8 mouse cellular contexts compared by ENCODE assay signal in the genomic region with DNA sequence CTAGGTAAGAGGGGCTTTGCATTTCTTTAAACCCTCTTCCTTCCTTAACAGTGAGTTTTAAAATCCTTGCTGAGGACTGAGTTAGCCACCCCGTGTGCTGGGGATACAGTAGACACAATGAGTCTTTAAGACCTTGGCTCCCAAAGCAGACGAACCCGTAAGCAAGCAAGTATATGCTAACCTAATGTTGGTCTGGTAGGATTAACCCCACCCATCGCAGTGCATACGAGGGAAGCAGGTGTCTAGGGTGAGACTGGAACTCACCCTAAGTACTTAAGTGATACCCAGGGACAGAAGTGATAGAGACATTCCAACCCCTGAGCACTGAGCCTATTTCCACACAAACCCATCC. TPM values are rescaled to one million over a fixed set of nuclear protein-coding genes. Genes with fewer than 3 reads are reported as not detected.
DNase-seq lines count a peak whose midpoint lies in the region; ATAC-seq and TF ChIP-seq lines count a peak whose summit lies in the region.

No protein-coding gene starts in this region.

- 0 out of 2 replicates have a peak, but pooled peaks cover under 1% of the 10 kb centered on the region for H3K9me3 ChIP-seq in lung, embryonic 14.5 days (ENCODE audit: low read depth, low read length)
- H3K9me3 ChIP-seq in forebrain, embryonic 16.5 days (ENCODE audit: control insufficient read depth, low read length), result no peaks in the 10 kb centered on the region
- H3K9me3 ChIP-seq in limb, embryonic 11.5 days (ENCODE audit: control insufficient read depth, low read length), result no peaks in the 10 kb centered on the region
- H3K9me3 ChIP-seq in neural tube, embryonic 15.5 days (replicated peaks), result no peaks in the 10 kb centered on the region

- no peak for TF ChIP-seq POLR2A in lung, adult 2 months (IDR thresholded peaks at IDR 0.05; ENCODE audit: borderline replicate concordance, extremely low read depth, low read depth, low read length)

- no peaks in the 10 kb centered on the region for H3K36me3 ChIP-seq in lung, embryonic 14.5 days (ENCODE audit: insufficient read depth)
- no peaks in the 10 kb centered on the region for H3K36me3 ChIP-seq in forebrain, embryonic 16.5 days (ENCODE audit: control insufficient read depth, insufficient read depth)
- no peaks in the 10 kb centered on the region for H3K36me3 ChIP-seq in limb, embryonic 11.5 days (ENCODE audit: control insufficient read depth, insufficient read depth, low read length)
- H3K36me3 ChIP-seq in neural tube, embryonic 15.5 days, result no peaks in the 10 kb centered on the region

- 47% methylated on average over 5 of the region's 5 CpGs for WGBS in lung, embryonic 14.5 days
- WGBS in lung, adult 2 months, result 30% methylated on average over 5 of the region's 5 CpGs
- WGBS in forebrain, embryonic 16.5 days, result 65% methylated on average over 5 of the region's 5 CpGs
- 64% methylated on average over 5 of the region's 5 CpGs for WGBS in limb, embryonic 11.5 days
- 72% methylated on average over 5 of the region's 5 CpGs for WGBS in neural tube, embryonic 15.5 days

- H3K9ac ChIP-seq in lung, embryonic 14.5 days, result peak overlapping the region; percentile 49; the same call in 1 of the 2 replicates
- H3K9ac ChIP-seq in forebrain, embryonic 16.5 days (replicated peaks; ENCODE audit: low read depth, low read length), result no peak overlapping the region
- peak overlapping the region; percentile 35; the same call in 1 of the 2 replicates for H3K9ac ChIP-seq in limb, embryonic 11.5 days (ENCODE audit: low read length)
- H3K9ac ChIP-seq in neural tube, embryonic 15.5 days (replicated peaks), result no peak overlapping the region; the same call in 1 of the 2 replicates

- peak overlapping the region; percentile 14; the same call in 1 of the 2 replicates for H3K4me3 ChIP-seq in lung, embryonic 14.5 days (ENCODE audit: low read depth, low read length)
- no peak overlapping the region for H3K4me3 ChIP-seq in lung, adult 2 months (replicated peaks; ENCODE audit: extremely low read depth, low read depth, low read length)
- no peak overlapping the region for H3K4me3 ChIP-seq in forebrain, embryonic 16.5 days (replicated peaks; ENCODE audit: low read length)
- no peak overlapping the region for H3K4me3 ChIP-seq in limb, embryonic 11.5 days (ENCODE audit: low read depth, low read length)
- no peak overlapping the region for H3K4me3 ChIP-seq in neural tube, embryonic 15.5 days (replicated peaks)

- DNase-seq in lung, embryonic 14.5 days, result no peak
- no peak for DNase-seq in lung, adult 2 months
- DNase-seq in limb, embryonic 11.5 days (ENCODE audit: low spot score), result no peak
- no peak for DNase-seq in layer of hippocampus, adult 9-10 months (ENCODE audit: low spot score)
- DNase-seq in yolk sac, embryonic 10.5 days (ENCODE audit: low spot score), result no peak
- no peak for DNase-seq in left cerebral cortex, postnatal 25 days (ENCODE audit: low spot score in 2 of 2)

- no peaks in the 10 kb centered on the region for H3K27me3 ChIP-seq in lung, embryonic 14.5 days (ENCODE audit: insufficient read depth, low read length)
- no peaks in the 10 kb centered on the region for H3K27me3 ChIP-seq in forebrain, embryonic 16.5 days (replicated peaks; ENCODE audit: control insufficient read depth, insufficient read depth, low read length)
- no peaks in the 10 kb centered on the region for H3K27me3 ChIP-seq in limb, embryonic 11.5 days (ENCODE audit: control insufficient read depth, insufficient read depth, low read length)
- no peaks in the 10 kb centered on the region for H3K27me3 ChIP-seq in neural tube, embryonic 15.5 days (replicated peaks)

- H3K4me2 ChIP-seq in lung, embryonic 14.5 days, result peak overlapping the region; percentile 68
- H3K4me2 ChIP-seq in forebrain, embryonic 16.5 days (ENCODE audit: low read length), result 0 out of 2 replicates have a peak overlapping the region, but pooled peaks have one; percentile 10
- H3K4me2 ChIP-seq in limb, embryonic 11.5 days (ENCODE audit: low read depth, severe bottlenecking), result peak overlapping the region; percentile 34; the same call in 1 of the 2 replicates
- peak overlapping the region; percentile 58 for H3K4me2 ChIP-seq in neural tube, embryonic 15.5 days

- intact Hi-C loops in left cerebral cortex, postnatal 25 days (cut with DNase I), result loop anchor here (2.0 kb wide), 3 partner anchors 24 to 328 kb away; no protein-coding TSS in a partner anchor

- peaks cover 12% of the 10 kb centered on the region; the same call in 1 of the 2 replicates for H3K4me1 ChIP-seq in lung, embryonic 14.5 days (ENCODE audit: insufficient read depth)
- H3K4me1 ChIP-seq in lung, adult 2 months (ENCODE audit: control insufficient read depth, insufficient read depth, low read length), result peaks cover 6% of the 10 kb centered on the region; the same call in 1 of the 2 replicates
- peaks cover 14% of the 10 kb centered on the region for H3K4me1 ChIP-seq in forebrain, embryonic 16.5 days (replicated peaks; ENCODE audit: control insufficient read depth, insufficient read depth, low read length)
- peaks cover 18% of the 10 kb centered on the region for H3K4me1 ChIP-seq in limb, embryonic 11.5 days (ENCODE audit: control insufficient read depth, insufficient read depth, low read length)
- H3K4me1 ChIP-seq in neural tube, embryonic 15.5 days, result peaks cover 20% of the 10 kb centered on the region

- TF ChIP-seq CTCF in lung, embryonic 14.5 days (IDR thresholded peaks at IDR 0.05; ENCODE audit: low read depth), result no peak
- no peak for TF ChIP-seq CTCF in lung, adult 2 months (IDR thresholded peaks at IDR 0.05; ENCODE audit: insufficient read depth, low read length)

- H3K27ac ChIP-seq in lung, embryonic 14.5 days (ENCODE audit: low read depth), result peak overlapping the region; percentile 70
- H3K27ac ChIP-seq in forebrain, embryonic 16.5 days (ENCODE audit: low read length), result no peak overlapping the region
- H3K27ac ChIP-seq in limb, embryonic 11.5 days (replicated peaks; ENCODE audit: low read depth, low read length), result peak overlapping the region; percentile 24; the same call in 1 of the 2 replicates
- peak overlapping the region; percentile 49 for H3K27ac ChIP-seq in neural tube, embryonic 15.5 days (replicated peaks)

- ATAC-seq in lung, embryonic 14.5 days (ENCODE audit: insufficient read depth), result 0 out of 2 replicates have a peak, but pooled peaks have one; percentile 13
- ATAC-seq in forebrain, embryonic 16.5 days, result no peak
- ATAC-seq in limb, embryonic 11.5 days (ENCODE audit: insufficient number of reproducible peaks, low FRiP score, low TSS enrichment, low read depth), result 0 out of 2 replicates have a peak, but pooled peaks have one; percentile 14
- ATAC-seq in neural tube, embryonic 15.5 days (ENCODE audit: low FRiP score), result 0 out of 2 replicates have a peak, but pooled peaks have one; percentile 22

RNA-seq across cellular contexts. Expression of a gene that starts 12.3 kb away (rescaled TPM):
- polyA plus RNA-seq in lung, embryonic 14.5 days (2014; fragmentation: Nextera tagmentation; extraction: Ambion mirVana), result 0.58 and 1.2 TPM in 2 replicates
- not detected in 2 replicates for polyA plus RNA-seq in lung, adult 2 months (2012; rRNA removed)
- polyA plus RNA-seq in forebrain, embryonic 16.5 days (2015; fragmentation: Nextera tagmentation; extraction: Ambion mirVana), result 4.4 and 5.8 TPM in 2 replicates
- polyA plus RNA-seq in limb, embryonic 11.5 days (2014; fragmentation: Nextera tagmentation; extraction: Ambion mirVana), result 1.9 TPM in 1 of 2 replicates, not detected in the other
- 3.4 and 5.4 TPM in 2 replicates for polyA plus RNA-seq in neural tube, embryonic 15.5 days (2015; fragmentation: Nextera tagmentation; extraction: Ambion mirVana)
- total RNA-seq in left cerebral cortex, postnatal 25 days (2021), result 10 to 100 TPM; 17.8 to 18.5 TPM

Comparison
In these comparisons a context has a peak if more than half of its experiments do, and no peak if none do; other contexts are left out.
1. H3K4me2 ChIP-seq: peak in every context shown above with its lines; median percentile 68 in lung, embryonic 14.5 days; 58 in neural tube, embryonic 15.5 days; 34 in limb, embryonic 11.5 days; 10 in forebrain, embryonic 16.5 days.
2. H3K9ac ChIP-seq: peak in lung, embryonic 14.5 days (single experiment) and limb, embryonic 11.5 days (single experiment); none in forebrain, embryonic 16.5 days (single experiment) and neural tube, embryonic 15.5 days (single experiment).